Mouse (Mus musculus) testis, adult 2 months (tissue): ENCODE data around the gene Tbc1d8.
A peak's percentile ranks its signal among the peaks of the same experiment; 100 is the strongest.

Experiments used
- CTCF ChIP-seq: fragments of 200-500 bp; IDR thresholded peaks from 2 replicates; pipeline ENCODE4 v1.5.1; 2012; ENCODE audit warnings: low read depth, mild to moderate bottlenecking, inconsistent platforms, low read length, moderate library complexity; ENCODE audit not compliant: control insufficient read depth, insufficient read depth, insufficient replicate concordance
- POLR2A ChIP-seq: fragments of 200-500 bp; IDR thresholded peaks from 2 replicates; pipeline ENCODE4 v1.6.1; 2012; ENCODE audit warnings: low read depth, mild to moderate bottlenecking, inconsistent platforms, low read length, moderate library complexity; ENCODE audit not compliant: control insufficient read depth

- no peak for TF ChIP-seq CTCF
- TF ChIP-seq POLR2A, result peak; percentile 87
These were observed 110.8 kb downstream of the Tbc1d8 start, which contains the start of gene Rpl31 for GRCm38 (mm10) chr1:39367601-39368266.
